Mouse (Mus musculus) bone marrow, adult 2 months (tissue): ENCODE data around the gene Mblac1. TPM values are rescaled to one million over a fixed set of nuclear protein-coding genes. Genes with fewer than 3 reads are reported as not detected.
"Not testable (repeated sequence)": the region's sequence is repeated elsewhere in the genome, so short reads cannot be mapped to it uniquely, and the experiment has no call there.

Experiments used
- H3K27ac ChIP-seq: fragments of 200-500 bp; 2 replicates; pipeline ENCODE4 v1.5.1; 2012; ENCODE audit warnings: low read depth, mild to moderate bottlenecking, control low read depth, inconsistent platforms, low read length; ENCODE audit not compliant: control insufficient read depth, poor library complexity, insufficient read depth
- H3K4me1 ChIP-seq: fragments of 200-500 bp; 2 replicates; pipeline ENCODE4 v1.6.1; 2011; ENCODE audit warnings: low read length; ENCODE audit not compliant: control insufficient read depth, insufficient read depth
- H3K4me3 ChIP-seq: fragments of 200-500 bp; replicated peaks from 2 replicates; pipeline ENCODE3; 2011; ENCODE audit warnings: mild to moderate bottlenecking, low read depth, low read length, control low read depth; ENCODE audit not compliant: control insufficient read depth
- CTCF ChIP-seq: fragments of 200-500 bp; IDR thresholded peaks from 2 replicates; pipeline ENCODE4 v1.5.1; 2011; ENCODE audit warnings: low read length, control low read depth; ENCODE audit not compliant: control insufficient read depth, insufficient read depth
- POLR2A ChIP-seq: fragments of 200-500 bp; IDR thresholded peaks from 2 replicates; pipeline ENCODE4 v1.6.1; 2011; ENCODE audit warnings: low read depth, mild to moderate bottlenecking, control low read depth, low read length, borderline replicate concordance; ENCODE audit not compliant: control insufficient read depth
- WGBS: fragments of 180-500 bp; shearing (Covaris S2); methylation state at CpG from one replicate; pipeline ENCODE4 v1.1.7; 2018; 5-methylcytosine and 5-hydroxymethylcytosine counted together
- polyA plus RNA-seq: library from polyadenylated mRNA; stranded (reverse); fragments of >200 nt; gene quantifications from 2 replicates; pipeline ENCODE4 v1.2.4, GENCODE M21; 2011; ENCODE audit warnings: low replicate concordance; ENCODE audit not compliant: missing spikeins, insufficient read depth, insufficient read length

Mblac1 gene
- polyA plus RNA-seq, 1 experiment = 2.3 TPM

DNA sequence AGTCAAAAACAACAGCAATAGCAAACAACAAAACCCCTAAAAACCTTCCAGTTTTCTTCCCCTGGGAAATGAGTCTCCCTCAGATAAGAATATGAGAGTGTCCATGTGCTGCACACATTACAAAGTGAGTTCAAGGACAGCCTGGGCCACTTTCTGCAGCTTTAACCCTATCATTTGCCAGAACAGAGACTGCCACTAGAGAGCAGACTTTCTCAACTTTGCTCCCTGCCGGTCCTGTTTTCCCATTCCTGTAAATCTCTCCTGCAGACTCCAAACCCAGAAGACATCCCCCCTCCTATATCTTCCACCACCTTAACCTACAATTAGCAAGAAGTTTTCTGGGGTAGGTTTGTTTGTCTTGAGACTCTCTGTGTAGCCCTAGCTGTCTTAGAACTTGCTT is 5.5 kb downstream of the Mblac1 start:
- no peak overlapping the region for H3K27ac ChIP-seq
- no peaks in the 10 kb centered on the region for H3K4me1 ChIP-seq
- no peak overlapping the region for H3K4me3 ChIP-seq
- no peak for TF ChIP-seq POLR2A
- TF ChIP-seq CTCF = no peak
- 8% methylated on average over 1 of the region's 1 CpGs for WGBS

DNA sequence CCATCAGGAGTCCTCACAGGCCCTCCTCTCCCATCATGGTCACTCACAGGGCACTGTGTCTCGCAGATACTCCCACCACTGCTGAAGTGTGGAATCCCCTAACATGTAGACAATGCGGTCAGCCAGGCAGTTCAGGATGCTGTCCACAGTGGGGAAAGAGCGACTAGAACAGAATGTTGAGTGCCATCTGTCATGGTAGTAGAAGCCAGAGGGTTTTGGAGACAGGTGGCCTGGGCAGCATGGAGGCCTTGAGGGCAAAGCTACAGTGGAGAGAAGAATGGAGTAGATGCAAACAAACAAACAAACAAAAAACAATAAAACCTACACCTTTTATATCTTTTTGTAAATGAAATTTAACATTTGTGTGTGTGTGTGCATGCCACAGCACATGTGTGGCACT is 8.0 kb downstream of the Mblac1 start:
- TF ChIP-seq CTCF (no peak), POLR2A (no peak)
- H3K4me3 ChIP-seq = no peak overlapping the region
- no peak overlapping the region for H3K27ac ChIP-seq
- 87% methylated on average over 3 of the region's 3 CpGs for WGBS
- no peaks in the 10 kb centered on the region for H3K4me1 ChIP-seq

DNA sequence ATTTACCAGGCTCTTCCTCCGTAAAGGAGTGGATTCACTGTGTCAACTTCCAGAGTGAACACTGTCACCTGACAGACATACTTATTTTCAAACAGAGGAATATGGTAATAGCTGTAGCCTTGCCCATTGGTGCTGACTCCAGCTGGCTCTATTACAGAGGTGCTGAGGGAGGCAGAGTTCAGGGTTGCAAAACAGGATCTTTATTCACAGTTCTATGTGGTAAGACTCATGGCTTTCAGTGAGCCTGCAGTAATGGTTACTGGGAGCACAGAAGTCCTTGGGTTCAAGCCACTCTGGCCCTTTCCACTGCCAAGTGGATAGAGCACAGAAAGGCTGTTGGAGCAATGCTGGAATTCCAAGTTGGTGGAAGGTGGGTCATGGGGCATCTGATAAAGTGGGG is 13.1 kb downstream of the Mblac1 start:
- no peak overlapping the region for H3K4me3 ChIP-seq
- TF ChIP-seq POLR2A = no peak
- TF ChIP-seq CTCF = no peak
- no peak overlapping the region for H3K27ac ChIP-seq
- 68% methylated on average over 1 of the region's 1 CpGs for WGBS
- H3K4me1 ChIP-seq = no peaks in the 10 kb centered on the region; the same call in 1 of the 2 replicates

DNA sequence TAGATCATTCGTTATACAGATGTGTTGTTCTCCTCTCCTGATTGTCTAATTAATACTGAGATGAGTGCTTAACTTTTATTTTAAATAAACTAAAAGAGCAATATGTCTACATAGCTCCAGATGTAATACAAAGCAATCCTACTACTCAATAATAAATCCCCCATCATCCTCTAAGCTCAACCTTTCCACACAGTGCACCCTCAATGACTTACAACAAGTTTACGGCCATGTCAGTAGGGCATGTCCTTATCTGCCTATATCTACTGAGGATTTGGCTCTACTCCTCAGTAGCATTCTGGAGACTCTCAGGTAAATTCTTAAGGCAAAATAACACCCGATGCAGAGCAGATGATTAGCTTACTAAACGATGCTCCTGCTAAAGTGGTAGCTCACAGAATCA is 13.8 kb downstream of the Mblac1 start:
- TF ChIP-seq POLR2A = no peak
- TF ChIP-seq CTCF = no peak
- Histone ChIP-seq H3K4me3 (no peak overlapping the region), H3K4me1 (no peaks in the 10 kb centered on the region; the same call in 1 of the 2 replicates), H3K27ac (no peak overlapping the region)
- 72% methylated on average over 4 of the region's 4 CpGs for WGBS

DNA sequence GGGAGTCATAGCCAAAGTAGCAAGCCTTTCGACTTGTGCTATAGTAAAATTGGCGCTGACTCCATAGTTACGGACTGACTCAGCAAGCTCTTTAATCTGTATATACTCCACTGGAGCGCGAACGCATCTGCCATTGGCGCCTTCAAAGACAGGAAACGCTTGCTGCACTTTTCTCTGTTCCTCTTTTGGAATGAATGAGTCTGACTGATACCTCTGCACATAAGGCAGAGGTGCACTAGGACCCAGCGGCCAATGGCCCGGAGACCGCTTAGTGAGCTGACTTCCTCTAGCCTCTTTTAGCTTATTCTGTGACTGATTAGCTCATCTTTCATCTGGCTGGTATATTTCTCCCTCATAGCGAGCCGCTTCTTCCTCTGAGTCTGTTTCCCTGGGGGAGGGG is 22.5 kb downstream of the Mblac1 start:
- 91% methylated on average over 13 of the region's 13 CpGs for WGBS
- not testable (repeated sequence) for H3K4me1 ChIP-seq, H3K4me3 ChIP-seq, H3K27ac ChIP-seq

DNA sequence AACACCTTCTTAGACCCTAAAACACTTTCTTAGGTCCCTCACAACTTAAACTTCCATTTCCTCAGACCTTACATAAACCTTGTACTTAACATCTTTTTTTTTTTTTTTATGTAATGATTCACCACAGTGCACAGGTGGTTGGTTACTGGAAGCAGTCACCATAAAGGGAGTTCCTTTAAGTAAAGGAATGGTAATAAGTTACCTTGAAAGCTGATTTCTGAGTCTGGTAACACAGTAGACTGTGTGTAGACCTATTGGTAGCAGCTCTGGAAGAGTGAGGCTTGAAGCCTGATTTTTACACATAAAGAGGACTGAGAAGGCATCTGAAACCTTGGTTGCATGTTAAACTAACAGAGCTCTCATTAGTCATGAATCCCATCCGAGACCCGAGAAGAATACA is 25.8 kb downstream of the Mblac1 start:
- Histone ChIP-seq H3K4me1 (no peaks in the 10 kb centered on the region; the same call in 1 of the 2 replicates), H3K27ac (no peak overlapping the region), H3K4me3 (no peak overlapping the region)
- WGBS = 59% methylated on average over 2 of the region's 2 CpGs
- TF ChIP-seq CTCF (no peak), POLR2A (no peak)

DNA sequence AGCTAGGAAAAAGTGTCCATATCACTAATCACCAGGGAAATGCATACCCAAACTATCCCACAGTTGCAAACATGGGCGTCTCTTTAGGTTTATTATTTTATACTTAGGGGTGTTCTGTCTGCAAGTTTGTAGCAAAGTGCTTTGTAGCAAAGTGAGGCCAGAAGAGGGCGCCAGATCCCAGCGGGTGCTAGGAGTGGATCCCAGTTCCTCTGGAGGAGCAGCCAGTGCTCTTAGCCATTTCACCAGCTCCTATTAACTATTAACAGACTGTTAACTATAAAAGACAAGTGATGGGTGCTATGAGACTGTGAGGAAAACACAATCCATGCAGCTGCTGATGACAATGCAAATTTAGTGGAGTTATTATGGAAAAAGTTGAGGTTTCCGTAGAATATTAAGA is 28.0 kb downstream of the Mblac1 start:
- Histone ChIP-seq H3K27ac (no peak overlapping the region), H3K4me1 (peaks cover 1% of the 10 kb centered on the region; the same call in 1 of the 2 replicates), H3K4me3 (no peak overlapping the region)
- 13% methylated on average over 4 of the region's 4 CpGs for WGBS
- peak; percentile 94 for TF ChIP-seq CTCF
- no peak for TF ChIP-seq POLR2A

DNA sequence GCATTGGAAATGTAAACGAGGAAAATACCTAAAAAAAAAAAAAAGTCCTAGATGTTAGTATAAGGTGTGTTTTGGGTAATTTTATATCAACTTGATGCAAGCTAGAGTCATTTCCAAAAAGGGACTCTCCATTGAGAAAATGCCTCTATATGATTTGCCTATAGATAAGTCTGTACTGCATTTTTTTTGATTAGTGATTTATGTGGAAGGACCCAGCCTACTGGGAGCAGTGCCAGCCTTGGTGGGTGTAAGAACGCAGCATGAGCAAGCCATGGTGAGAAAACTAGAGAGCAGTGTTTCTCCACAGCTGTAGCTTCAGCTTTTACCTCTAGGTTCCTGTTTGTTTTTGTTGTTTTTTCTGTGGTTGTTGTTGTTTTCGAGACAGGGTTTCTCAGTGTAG is 29.2 kb downstream of the Mblac1 start:
- H3K4me3 ChIP-seq = no peak overlapping the region

DNA sequence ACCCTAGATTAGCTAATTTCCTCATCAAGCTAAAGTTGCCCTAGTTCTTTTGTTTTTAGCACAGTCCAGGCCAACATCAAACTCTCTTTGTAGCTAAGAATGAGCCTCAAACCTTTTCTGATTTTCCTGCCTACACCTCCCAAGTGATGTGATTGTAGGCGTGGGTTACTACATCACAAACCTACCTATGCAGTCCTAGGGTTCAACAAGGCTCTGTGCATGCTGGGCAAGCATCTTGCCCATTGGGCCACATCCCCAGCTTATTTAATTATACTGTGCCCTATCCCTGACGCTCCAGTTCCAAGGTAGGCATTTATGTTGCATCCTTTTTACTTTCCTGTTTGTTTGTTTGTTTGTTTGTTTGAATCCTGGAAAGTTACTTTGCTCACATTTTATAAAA is 31.6 kb downstream of the Mblac1 start, which contains the start of gene Nxpe5:
TSS of gene Nxpe5 (plus strand) at position 199 of the 400 bp plus-strand sequence.
- 7% methylated on average over 2 of the region's 2 CpGs for WGBS
- Histone ChIP-seq H3K27ac (peak within 1 kb of the TSS; percentile 55; the same call in 1 of the 2 replicates), H3K4me1 (peaks cover 1% of the 10 kb centered on the region; the same call in 1 of the 2 replicates), H3K4me3 (peak within 1 kb of the TSS; percentile 54)
- TF ChIP-seq CTCF (no peak), POLR2A (no peak)

More for the DNA sequence above, 29.2 kb downstream of the Mblac1 start:
- Histone ChIP-seq H3K27ac (no peak overlapping the region), H3K4me1 (peaks cover 1% of the 10 kb centered on the region; the same call in 1 of the 2 replicates)
- WGBS = 11% methylated on average over 3 of the region's 3 CpGs
- TF ChIP-seq POLR2A (no peak), CTCF (no peak)
